Mouse (Mus musculus) telencephalon, adult 2 months (tissue): ENCODE measurements around the gene Phykpl.

Source experiments
- DNase-seq: peaks from one replicate; pipeline ENCODE4 v3.0.0-alpha.2; 2011; ENCODE audit warnings: low read depth, low spot score

Gene Phykpl

DNA sequence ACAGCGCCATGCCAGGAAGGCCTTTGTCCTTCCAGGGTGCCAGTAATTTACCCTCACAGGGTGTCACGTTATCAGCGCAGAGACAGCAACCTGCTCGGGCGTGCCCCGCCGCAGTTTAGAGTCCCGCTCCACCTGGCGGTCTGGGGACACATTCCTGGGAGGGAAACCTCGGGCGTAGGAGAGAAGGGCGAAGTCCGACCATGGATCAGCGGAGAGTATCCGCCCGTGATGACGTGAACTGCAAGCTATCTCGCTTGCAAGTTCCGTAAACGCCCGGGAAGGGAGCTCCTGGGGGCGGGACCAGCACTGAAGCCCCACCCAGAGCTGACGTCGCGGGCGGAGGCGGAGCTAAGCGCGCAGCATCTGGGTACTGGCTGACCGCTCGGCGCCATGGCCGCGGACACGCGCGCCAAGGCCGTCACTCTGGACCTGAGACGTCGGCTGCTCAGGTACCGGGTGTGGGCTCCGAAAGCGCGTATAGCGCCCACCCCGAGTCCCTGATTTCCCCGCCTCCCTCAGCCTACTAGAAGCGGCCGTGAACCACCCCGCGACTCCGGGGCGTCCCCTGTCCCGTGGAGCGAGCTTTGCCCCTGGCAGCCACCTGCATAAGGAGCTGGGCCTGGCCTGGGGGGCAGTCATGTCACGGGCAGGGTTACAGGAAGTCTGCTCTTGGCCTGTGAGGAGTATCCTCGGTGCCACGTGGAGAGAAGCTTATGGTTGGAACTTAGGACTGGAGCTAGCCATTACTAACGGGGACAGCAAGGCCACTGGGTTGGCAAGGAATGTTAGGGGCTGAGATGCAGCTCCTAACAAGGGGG, at the start of gene Phykpl:
Gene Phykpl (plus strand): TSS at position 327 of the 818 bp plus-strand sequence.
- peak; percentile 95 for DNase-seq

DNA sequence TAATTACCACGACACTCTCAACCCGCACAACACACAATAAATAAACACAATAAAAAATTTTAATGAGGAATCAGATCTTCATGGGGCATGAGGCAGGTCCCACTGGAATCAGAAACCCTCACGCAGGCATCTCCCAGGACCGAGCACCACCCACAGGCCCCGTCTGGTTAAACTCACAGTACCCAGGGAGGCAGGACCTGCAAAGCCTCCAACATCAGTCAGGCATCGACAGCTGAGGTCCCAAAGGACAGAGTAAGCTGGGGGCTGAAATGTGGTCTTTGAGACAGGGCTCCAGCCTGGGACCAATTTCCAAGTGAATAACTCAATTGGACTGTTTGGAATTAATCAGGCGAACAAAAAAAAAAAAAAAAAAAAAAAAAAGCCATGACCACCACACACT, 46.2 kb upstream of the Phykpl start:
- no peak for DNase-seq

DNA sequence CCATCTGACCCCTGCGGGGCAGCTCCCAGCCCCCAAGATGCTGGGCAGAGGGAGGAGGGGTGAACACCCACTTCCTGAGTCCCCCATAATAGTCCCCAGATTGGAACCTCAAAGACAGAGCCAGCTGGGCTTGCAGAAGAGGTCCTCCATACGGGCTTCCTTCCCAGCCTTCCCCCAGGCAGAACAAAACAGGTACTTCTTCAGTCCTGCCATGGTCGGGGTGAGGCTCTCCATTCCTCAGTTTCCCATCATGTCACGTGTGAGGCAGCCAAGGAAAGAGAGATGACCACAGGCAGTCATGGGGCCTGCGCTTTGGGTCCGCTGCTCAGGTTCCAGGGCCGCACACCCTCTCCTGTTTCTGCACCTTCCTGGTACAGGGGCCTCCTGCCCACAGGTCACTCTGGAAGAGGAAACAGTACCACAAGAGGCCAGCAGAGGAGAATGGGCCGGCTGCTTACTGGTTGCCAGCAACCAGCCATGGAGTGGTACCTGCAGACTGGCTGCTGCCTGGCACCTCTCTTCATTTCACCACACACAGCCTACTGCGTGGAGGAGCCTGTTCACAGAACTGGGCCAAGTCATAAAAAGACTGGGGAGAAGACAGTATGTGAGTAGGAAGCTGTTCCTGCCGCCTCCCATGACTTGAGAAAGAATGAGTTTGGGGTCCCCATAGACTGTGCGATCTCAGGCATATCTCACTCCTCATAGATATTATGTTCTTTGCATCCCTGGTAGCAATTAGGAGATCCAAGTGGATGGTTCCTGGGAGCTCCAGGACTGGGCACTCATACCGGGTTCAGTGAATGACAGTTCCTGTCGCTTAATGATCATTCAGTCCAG, 45.4 kb upstream of the Phykpl start:
- DNase-seq, result no peak

DNA sequence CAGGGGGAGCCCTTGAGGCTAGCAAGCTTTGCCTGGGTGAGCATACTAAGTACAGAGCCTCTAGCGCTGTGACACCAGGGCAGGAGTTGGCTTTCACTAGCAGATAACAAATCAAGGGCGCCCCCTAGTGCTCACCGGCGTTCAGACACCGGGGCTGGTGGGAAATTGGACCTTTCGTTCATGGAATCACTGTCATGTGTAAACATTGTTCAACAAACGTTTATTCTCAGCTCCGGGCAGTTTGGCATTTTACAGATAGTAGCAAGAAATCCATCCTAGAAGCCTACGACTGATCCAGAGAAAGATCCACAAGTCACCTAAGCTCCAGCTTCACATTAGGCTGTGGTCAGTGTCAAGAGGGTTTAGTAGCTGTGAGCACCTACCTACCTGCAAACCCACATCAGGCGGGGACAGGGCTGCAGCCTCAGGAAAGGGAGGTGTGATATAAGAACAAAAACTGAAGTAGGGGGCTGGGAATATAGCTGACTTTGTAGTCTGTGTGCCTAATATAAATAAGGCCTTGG, 44.7 kb upstream of the Phykpl start:
- DNase-seq, result peak; percentile 91

DNA sequence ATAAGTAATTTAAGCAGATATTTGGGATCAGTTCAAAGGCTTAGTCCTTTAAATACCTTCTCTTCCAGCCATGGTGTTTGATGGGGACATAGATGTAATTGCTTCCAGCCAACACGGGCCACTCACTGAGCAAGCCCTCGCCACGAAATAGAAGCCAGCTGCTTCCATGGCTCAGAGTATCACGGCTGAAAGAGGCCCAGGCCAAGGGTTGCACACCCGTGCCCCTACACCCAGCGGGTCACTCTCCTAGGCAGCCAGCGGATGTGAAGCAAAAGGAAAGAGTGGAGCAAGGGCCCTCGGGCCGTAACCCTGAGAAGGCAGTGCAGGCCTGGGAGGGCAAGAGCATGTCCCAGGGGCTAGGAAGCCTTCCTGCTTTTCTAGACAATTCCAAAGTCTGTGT, 42.1 kb upstream of the Phykpl start:
- DNase-seq, result no peak

DNA sequence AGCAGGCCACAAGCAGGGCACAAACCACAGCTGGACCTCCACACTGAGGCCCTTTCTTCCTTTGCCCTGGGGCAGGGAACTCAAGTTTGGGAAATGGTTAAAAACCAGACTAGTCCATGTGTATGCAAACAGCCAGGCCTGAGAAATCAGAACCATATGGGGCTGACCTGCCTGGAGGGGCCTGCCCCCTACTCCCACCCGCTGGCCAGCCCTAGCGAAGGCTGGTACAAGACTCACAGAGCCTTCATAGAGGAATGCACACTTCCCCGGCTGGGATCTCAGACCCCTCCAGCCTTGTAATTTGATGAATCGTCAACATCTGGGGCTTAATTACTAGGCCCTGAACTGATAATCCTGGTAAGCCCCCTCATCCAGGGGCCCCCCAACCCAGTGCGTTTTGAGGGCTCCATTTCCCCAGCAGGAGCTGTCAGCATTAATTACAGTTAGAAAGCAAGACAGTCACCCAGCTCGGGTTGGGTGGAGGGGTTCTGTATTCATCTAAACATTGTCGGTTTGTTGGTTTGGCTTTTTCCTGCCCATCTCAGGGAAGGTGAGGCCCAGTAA, 41.0 kb upstream of the Phykpl start:
- no peak for DNase-seq

DNA sequence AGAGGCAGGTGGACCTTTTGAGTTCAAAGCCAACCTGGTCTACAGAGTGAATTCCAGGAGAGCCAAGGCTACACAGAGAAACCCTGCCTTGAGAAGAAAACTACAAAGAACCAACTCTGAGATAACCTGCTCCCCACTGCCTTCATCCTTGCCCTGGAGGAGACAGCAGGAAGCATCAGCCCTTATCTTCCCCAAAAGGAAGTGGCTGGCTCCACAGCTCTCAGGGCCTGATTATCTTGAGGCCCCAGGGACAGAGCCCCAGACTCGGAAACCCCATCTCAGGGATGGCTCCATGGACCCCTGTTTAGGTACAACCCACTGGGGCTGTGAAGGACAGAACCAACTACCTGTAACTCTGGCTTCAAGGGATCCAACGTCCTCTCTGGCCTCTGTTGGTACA, 40.1 kb upstream of the Phykpl start:
- DNase-seq, result no peak

DNA sequence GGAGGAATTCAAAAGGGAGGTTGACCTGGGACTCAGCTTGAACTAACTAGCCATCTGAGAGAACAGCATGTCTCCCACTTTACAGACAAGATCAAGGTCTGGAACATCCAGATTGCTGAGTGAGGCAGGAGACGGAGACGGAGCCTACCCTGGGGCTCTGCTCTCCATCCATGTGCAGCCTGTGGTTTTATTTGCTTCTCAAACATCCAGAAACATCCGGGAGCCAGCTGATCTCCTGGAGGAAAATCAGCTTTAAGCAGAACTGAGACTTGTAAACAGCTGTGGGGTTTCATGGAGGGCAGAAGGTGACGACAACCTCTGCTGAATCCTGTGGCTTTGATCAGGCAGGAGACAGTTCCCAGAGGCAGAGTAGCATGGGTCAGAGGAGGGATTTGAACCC, 38.7 kb upstream of the Phykpl start:
- no peak for DNase-seq

DNA sequence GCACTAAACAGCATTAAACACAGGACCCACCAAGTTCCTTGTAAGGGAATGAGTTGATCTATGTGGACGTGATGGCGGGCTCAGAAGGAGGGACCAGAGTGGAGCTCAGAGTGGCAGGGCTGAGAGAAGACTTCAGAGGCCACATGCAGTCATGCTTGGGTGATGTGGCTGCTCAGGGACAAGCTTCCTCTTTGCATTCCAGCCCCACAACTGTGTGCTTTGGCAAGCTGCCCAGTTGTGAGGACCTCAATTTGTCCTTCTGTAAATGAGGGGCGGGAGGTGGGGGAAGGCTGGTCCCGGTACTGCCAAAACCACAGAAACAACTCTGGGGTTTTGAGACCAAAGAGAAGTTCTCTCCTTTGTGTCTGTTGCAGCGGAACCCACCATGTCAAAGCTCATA, 33.3 kb upstream of the Phykpl start:
- DNase-seq, result no peak

DNA sequence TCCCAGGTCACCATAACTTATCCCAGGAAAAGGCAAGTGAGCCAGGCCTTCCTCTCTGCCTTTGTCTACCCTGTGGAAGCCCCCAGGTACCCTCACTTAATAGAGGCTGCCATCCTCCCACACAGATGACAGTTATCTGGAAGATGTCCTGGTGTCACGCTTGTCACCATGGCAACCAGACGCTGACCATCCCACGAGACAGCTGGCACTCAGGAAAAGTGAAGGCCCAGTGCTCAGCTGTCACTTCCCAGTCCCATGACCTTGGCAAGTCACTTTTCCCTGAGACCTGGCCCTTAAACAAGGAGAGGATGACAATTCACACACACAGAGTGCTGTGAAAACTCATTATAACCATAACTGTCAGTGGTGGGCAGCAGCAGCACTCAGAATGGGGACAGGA, 32.5 kb upstream of the Phykpl start:
- DNase-seq, result no peak

DNA sequence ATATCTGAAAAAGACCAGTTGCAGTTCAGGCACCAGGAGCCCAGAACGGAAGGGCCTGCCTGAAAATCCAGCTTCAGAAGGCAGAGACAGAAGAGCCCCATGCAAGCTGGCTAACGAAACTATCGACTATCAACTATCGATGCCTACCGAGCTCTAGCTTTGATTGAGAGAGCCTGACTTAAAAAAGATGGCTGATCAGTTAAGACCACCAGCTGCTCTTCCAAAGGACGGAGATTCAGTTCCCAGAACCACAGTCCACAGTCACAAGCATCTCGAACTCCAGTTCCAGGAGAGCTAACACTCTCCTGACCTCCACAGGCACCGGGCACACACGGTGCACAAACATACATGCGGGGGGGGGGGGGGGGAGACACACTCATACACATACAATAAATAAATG, 30.0 kb upstream of the Phykpl start:
- no peak for DNase-seq

DNA sequence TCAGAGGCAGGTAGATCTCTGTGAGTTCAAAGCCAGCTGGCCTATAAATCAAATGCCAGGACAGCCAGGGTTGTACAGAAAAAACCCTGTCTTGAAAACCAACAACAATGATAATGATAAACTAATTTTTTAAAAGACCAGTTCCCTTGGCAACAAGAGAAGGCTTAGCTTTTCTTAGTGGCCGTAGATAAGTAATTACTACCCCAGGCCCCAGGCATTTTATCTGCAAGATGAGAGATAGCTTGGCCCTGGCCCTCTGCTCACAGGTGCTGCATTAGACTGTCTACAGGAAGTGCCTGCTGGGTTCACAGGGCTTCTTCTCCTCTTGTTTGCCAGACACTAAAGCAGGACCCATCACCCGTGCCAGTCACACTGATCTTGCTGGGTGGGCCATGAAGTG, 29.5 kb upstream of the Phykpl start:
- no peak for DNase-seq

DNA sequence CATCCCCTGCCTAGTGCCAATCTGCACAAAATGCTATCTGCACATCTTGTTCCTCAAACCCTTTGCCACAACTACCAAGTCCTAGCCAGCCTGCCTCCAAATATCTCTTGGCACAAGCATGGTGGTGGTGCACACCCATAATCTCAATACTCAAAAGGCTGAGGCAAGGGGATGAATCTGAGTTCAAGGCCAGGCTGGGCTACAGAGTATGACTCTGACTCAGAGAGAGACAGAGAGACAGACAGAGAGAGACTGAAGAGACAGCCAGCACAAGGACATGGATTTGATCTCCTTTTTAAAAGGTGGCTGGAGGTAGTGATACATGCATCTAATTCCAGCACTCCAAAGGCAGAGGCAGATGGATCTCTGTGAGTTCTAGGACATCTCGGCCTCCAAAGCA, 21.3 kb upstream of the Phykpl start:
- DNase-seq, result no peak

DNA sequence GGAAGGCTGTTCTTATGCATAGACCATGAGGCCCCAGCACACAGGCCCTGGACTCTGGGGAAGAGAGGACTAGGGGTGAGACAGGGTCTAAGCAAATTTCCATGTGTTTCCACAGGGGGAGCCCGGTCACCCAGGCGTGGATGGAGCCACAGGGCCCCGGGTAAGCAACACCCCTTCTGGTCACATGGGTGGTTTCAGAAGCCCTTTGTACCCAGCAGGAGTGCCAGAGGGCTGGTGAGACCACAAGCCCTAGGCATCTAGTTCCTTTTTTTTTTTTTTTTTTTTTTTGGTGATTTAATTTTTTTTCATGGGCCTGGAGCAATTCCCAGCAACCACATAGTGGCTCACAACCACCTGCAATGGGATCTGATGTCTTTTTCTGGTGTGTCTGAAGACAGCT, 19.5 kb upstream of the Phykpl start:
- DNase-seq, result no peak

DNA sequence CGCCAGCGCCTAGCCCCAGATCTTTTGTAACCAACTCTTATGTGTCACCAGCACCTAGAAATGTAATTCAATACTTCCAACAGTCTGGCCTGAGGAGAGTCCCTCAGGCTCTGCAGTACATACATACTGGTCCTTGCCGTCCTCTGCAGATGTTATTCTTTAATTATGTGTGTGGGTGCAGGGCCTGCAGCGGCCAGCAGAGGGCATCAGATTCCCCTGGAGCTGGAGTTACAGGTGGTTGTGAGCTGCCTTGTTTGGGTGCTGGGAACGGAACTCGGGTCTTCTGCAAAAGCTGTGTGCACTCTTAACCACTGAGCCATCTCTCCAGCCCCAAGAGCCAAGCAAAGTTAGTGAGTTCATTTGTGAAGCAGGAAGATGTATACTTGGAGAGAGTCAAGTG, 18.6 kb upstream of the Phykpl start:
- DNase-seq, result no peak

DNA sequence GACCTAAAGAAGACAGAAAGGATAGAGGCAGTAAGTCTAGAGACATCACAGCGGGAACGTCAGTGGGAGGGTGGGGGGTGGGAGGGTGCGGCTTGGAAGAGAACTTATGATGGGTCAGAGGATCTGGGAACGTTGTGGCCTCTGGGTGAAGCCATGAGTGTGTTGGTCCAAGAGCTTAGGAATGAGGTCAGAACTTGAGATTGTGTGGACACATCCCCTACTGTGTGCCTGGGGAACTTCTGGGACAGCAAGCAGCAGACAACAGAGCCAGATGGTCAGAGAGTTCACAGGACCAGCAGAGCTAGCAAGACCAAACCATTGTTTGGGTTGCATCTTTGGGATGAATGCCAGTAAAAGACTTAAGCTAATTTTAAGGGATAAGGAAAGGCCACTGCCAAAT, 15.8 kb upstream of the Phykpl start:
- no peak for DNase-seq

DNA sequence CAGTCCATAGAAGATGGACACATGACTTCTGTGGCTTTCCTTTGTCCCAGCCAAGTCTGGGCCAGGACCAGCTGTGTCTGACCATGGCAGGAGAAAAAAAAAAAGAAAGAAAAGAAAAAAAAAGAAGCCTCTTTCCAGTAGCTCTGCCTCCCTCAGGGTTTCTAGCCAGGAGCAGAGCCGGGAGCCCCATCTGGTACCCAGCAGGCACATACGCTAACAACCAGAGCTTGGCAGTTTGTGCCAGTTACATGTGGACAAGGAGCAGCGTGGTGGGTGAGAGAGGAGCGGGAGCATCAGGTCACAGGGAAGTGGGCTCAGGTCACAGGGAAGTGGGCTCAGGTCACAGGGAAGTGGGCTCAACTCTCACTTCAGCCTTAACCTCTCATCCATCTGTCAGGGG, 8.1 kb upstream of the Phykpl start:
- DNase-seq, result no peak

DNA sequence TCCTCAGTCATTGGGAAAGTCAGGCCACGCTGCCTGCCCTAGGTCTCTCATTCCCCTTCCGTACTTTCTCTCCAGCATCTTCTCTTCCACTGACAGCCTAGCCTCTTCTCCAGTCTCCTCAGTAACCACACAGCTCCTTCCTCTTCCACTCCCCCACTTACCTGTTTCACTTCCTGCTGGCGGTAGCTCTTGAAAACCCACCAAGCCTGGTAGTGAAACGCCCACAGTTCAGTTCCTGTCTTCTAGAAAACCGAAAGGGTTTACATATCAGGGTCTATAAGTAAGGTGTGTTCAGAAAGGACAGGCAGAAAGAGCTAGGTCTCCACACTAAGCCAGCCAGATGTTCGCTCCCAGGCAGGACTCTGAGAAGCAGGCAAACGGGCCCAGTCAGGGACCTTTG, 7.0 kb upstream of the Phykpl start:
- DNase-seq, result no peak

DNA sequence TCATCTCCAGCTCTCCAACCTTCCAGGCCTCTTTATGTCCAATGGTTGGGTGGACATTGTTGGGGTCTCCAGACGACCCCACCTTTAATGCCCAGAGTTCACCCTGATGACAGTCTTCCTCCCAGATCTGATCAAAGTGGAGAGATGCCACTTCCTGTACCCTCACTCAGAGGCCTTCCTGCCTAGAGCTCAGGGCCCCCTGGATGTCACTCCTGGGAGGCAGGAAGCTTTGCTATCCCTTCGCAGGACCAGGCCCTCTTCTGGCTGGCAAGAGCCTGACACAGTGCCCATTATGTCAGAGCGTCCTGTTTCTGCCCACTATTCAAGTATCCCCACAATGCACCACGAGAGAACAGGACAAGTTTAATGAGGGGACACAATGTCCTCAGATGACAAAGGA, 5.5 kb upstream of the Phykpl start:
- no peak for DNase-seq

DNA sequence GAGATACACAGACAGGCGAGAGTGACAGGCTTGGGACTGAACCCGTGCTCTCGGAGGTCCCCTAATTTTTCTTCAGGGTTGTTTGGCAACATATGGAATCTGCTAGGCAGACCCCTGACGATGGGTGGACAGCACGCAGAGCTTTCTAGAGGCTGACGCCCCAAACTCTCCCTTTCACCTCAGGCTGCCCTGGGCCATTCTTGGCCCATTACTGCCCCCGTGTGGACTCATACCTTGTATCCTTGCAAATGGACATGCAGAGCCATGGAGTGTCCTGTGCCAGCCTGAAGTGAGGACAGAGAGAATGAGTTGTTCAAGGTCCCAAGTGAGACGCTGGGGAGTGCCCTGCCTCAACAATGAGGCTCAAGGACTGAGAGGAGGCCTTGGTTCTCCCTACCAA, 1.8 kb upstream of the Phykpl start:
- DNase-seq, result no peak

DNA sequence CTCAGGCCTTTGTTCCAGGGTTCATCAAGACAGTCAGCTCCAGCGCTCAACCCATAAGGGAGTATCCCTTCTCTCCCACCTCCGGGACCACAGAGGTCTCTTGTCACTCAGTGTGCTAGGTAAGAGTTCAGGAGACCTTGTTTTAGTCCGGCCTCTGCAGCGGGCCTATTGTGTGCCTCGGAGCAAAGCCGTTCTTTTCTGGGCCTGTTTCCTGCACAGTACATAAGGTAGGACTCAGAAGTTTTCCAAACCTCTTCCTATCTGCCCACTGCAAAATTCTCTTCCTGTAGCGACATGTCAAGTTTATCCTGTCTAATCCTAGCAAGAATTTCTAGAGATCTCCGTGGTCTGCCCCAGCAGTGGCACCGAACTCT, 513 bp upstream of the Phykpl start:
- DNase-seq, result no peak

DNA sequence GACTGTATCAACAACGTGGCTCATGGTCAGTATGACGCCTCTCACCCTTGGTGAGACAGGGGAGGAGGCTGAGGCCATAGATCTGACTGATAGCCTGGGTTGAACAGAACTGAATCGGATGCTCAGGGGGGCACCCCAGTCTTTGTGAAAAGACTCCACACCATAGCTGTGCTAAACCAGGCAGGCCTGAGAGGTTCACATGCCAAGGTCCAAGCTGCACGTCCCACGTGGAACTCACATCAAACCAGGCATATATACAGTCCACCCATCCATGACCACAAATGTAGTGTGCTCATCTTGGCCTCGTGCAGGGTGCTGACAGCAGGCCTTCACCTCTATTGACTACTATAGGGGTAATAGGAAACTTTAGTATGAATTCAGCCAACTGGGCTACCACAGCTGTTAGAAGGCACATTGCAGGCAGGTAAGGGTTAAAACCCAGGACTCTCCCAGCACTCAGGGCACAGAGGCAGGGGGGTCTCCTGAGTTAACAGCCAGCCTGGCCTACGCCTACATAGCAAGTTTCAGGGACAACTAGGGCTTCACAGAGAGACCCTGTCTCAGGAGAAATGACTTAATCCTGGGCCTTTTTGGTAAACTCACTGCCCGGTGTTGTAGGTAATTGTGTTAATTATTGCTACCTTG, 1.2 kb downstream of the Phykpl start:
- no peak for DNase-seq
